Mouse (Mus musculus): ENCODE data around the gene Ppp2r5e. TPM values are rescaled to one million over a fixed set of nuclear protein-coding genes. Genes with fewer than 3 reads are reported as not detected.

Gene Ppp2r5e
- total RNA-seq (2021), result 10 to 100 TPM; 77.2 to 78.7 TPM

GRCm38 (mm10) chr12:75596154-75597002 lies at the start of gene Ppp2r5e:
Gene Ppp2r5e (minus strand): TSS chr12:75596245.
- peak; percentile 98 to 99 for DNase-seq (ENCODE audit: low spot score in 2 of 2)
- intact Hi-C loops (cut with DNase I), result loop anchor here (2.0 to 5.0 kb wide), 3 partner anchors 51 to 134 kb away; partner anchors contain the start of gene Wdr89

- no peak for DNase-seq (ENCODE audit: low spot score in 2 of 2)
- intact Hi-C loops (cut with DNase I), result loop anchor here (5.0 kb wide), 1 partner anchor 48 kb away; the partner anchor contains the start of gene Ppp2r5e
These were observed 49.7 kb upstream of the Ppp2r5e start for GRCm38 (mm10) chr12:75645780-75646179.

GRCm38 (mm10) chr12:75641726-75642125 lies 45.7 kb upstream of the Ppp2r5e start:
- no peak for DNase-seq (ENCODE audit: low spot score in 2 of 2)

GRCm38 (mm10) chr12:75638345-75638744 lies 42.3 kb upstream of the Ppp2r5e start:
- intact Hi-C loops (cut with DNase I), result no loop called here
- DNase-seq (ENCODE audit: low spot score in 2 of 2), result no peak

More at GRCm38 (mm10) chr12:75641726-75642125, 45.7 kb upstream of the Ppp2r5e start:
- intact Hi-C loops (cut with DNase I), result no loop called here

GRCm38 (mm10) chr12:75637103-75637502 lies 41.1 kb upstream of the Ppp2r5e start:
- intact Hi-C loops (cut with DNase I), result no loop called here
- no peak for DNase-seq (ENCODE audit: low spot score in 2 of 2)

- intact Hi-C loops (cut with DNase I), result no loop called here
- no peak for DNase-seq (ENCODE audit: low spot score in 2 of 2)
These were observed 39.9 kb upstream of the Ppp2r5e start for GRCm38 (mm10) chr12:75635771-75636430.

- intact Hi-C loops (cut with DNase I), result no loop called here
- DNase-seq (ENCODE audit: low spot score in 2 of 2), result no peak
These were observed 33.6 kb upstream of the Ppp2r5e start for GRCm38 (mm10) chr12:75629618-75630017.

- no peak for DNase-seq (ENCODE audit: low spot score in 2 of 2)
- intact Hi-C loops (cut with DNase I), result no loop called here
These were observed 27.2 kb upstream of the Ppp2r5e start for GRCm38 (mm10) chr12:75623292-75623691.

GRCm38 (mm10) chr12:75622835-75623234 lies 26.8 kb upstream of the Ppp2r5e start:
- no peak for DNase-seq (ENCODE audit: low spot score in 2 of 2)
- intact Hi-C loops (cut with DNase I), result no loop called here

- intact Hi-C loops (cut with DNase I), result no loop called here
- no peak for DNase-seq (ENCODE audit: low spot score in 2 of 2)
These were observed 20.8 kb upstream of the Ppp2r5e start for GRCm38 (mm10) chr12:75616841-75617240.

- intact Hi-C loops (cut with DNase I), result no loop called here
These were observed 20.2 kb upstream of the Ppp2r5e start for GRCm38 (mm10) chr12:75616158-75616791.

GRCm38 (mm10) chr12:75615556-75615955 lies 19.5 kb upstream of the Ppp2r5e start:
- DNase-seq (ENCODE audit: low spot score in 2 of 2), result no peak
- intact Hi-C loops (cut with DNase I), result no loop called here

More at GRCm38 (mm10) chr12:75616158-75616791, 20.2 kb upstream of the Ppp2r5e start:
- DNase-seq (ENCODE audit: low spot score in 2 of 2), result no peak

- peak in 1 of 2 experiments; percentile 24 for DNase-seq (ENCODE audit: low spot score in 2 of 2)
- intact Hi-C loops (cut with DNase I), result no loop called here
These were observed 16.7 kb upstream of the Ppp2r5e start for GRCm38 (mm10) chr12:75612711-75613110.

- intact Hi-C loops (cut with DNase I), result loop anchor here (5.0 kb wide), 2 partner anchors 48 to 137 kb away; no protein-coding TSS in a partner anchor
- DNase-seq (ENCODE audit: low spot score in 2 of 2), result no peak
These were observed 3.4 kb upstream of the Ppp2r5e start for GRCm38 (mm10) chr12:75599490-75599889.

GRCm38 (mm10) chr12:75598988-75599387 lies 2.9 kb upstream of the Ppp2r5e start:
- intact Hi-C loops (cut with DNase I), result loop anchor here (5.0 kb wide), 2 partner anchors 48 to 137 kb away; no protein-coding TSS in a partner anchor
- DNase-seq (ENCODE audit: low spot score in 2 of 2), result no peak

- intact Hi-C loops (cut with DNase I), result loop anchor here (2.0 to 5.0 kb wide), 3 partner anchors 50 to 135 kb away; partner anchors contain the start of gene Wdr89
- DNase-seq (ENCODE audit: low spot score in 2 of 2), result peak in 1 of 2 experiments; percentile 65
These were observed 1.7 kb upstream of the Ppp2r5e start for GRCm38 (mm10) chr12:75597707-75598106.

GRCm38 (mm10) chr12:75595291-75596153 lies 523 bp downstream of the Ppp2r5e start:
- intact Hi-C loops (cut with DNase I), result loop anchor here (2.0 to 5.0 kb wide), 3 partner anchors 52 to 133 kb away; partner anchors contain the start of gene Wdr89
- DNase-seq (ENCODE audit: low spot score in 2 of 2), result peak; percentile 26 to 36

GRCm38 (mm10) chr12:75594404-75594803 lies 1.6 kb downstream of the Ppp2r5e start:
- no peak for DNase-seq (ENCODE audit: low spot score in 2 of 2)
- intact Hi-C loops (cut with DNase I), result no loop called here

- no peak for DNase-seq (ENCODE audit: low spot score in 2 of 2)
- intact Hi-C loops (cut with DNase I), result no loop called here
These were observed 2.2 kb downstream of the Ppp2r5e start for GRCm38 (mm10) chr12:75593817-75594216.
